Mouse (Mus musculus) myocyte (in vitro differentiated cells): ENCODE results near the gene Mul1. TPM values are rescaled to one million over a fixed set of nuclear protein-coding genes. Genes with fewer than 3 reads are reported as not detected.

Experiments
- H3K27me3 ChIP-seq: one replicate; pipeline ENCODE4 v1.6.1; 2011; ENCODE audit not compliant: control insufficient read depth, insufficient read depth, insufficient read length
- H3K36me3 ChIP-seq: one replicate; pipeline ENCODE4 v1.6.1; 2011; ENCODE audit not compliant: control insufficient read depth, insufficient read depth
- H3K4me2 ChIP-seq: one replicate; pipeline ENCODE4 v1.6.1; 2011; ENCODE audit warnings: low read depth, control low read depth
- H3K4me3 ChIP-seq: one replicate; pipeline ENCODE4 v1.5.1; 2011; ENCODE audit warnings: mild to moderate bottlenecking, control low read depth, moderate library complexity
- H3K79me2 ChIP-seq: one replicate; pipeline ENCODE4 v1.6.1; 2011; ENCODE audit not compliant: control insufficient read depth, insufficient read depth
- H3ac ChIP-seq: one replicate; pipeline ENCODE4 v1.6.1; 2011; ENCODE audit not compliant: control insufficient read depth, insufficient read length
- CEBPB ChIP-seq: IDR thresholded peaks from 2 replicates; pipeline ENCODE4 v1.6.1; 2011; ENCODE audit warnings: mild to moderate bottlenecking, moderate library complexity; ENCODE audit not compliant: poor library complexity, insufficient read depth, severe bottlenecking
- E2F4 ChIP-seq: IDR thresholded peaks from one replicate; pipeline ENCODE4 v1.6.1; 2011; ENCODE audit warnings: mild to moderate bottlenecking, control low read depth, moderate library complexity; ENCODE audit not compliant: insufficient read depth
- MAX ChIP-seq: IDR thresholded peaks from one replicate; pipeline ENCODE4 v1.6.1; 2011; ENCODE audit warnings: low read depth, mild to moderate bottlenecking, control low read depth
- MYOD1 ChIP-seq, 3 experiments: IDR thresholded peaks; one replicate each; pipeline ENCODE4 v1.6.1; 2011; ENCODE audit warnings: control low read depth in 2 of 3, low read depth in 2 of 3, mild to moderate bottlenecking in 2 of 3, moderate library complexity in 1 of 3; ENCODE audit not compliant: insufficient read length in 2 of 3, control insufficient read depth in 1 of 3
- MYOG ChIP-seq, 3 experiments: IDR thresholded peaks; one replicate each; pipeline ENCODE4 v1.6.1; 2011; ENCODE audit warnings: control low read depth in 2 of 3, low read depth in 2 of 3, mild to moderate bottlenecking in 2 of 3; ENCODE audit not compliant: insufficient read length in 2 of 3, control insufficient read depth in 1 of 3, insufficient read depth in 1 of 3
- POLR2A ChIP-seq: IDR thresholded peaks from one replicate; pipeline ENCODE4 v1.6.1; 2011; ENCODE audit warnings: low read depth, mild to moderate bottlenecking, control low read depth, moderate library complexity; ENCODE audit not compliant: insufficient read length
- POLR2AphosphoS2 ChIP-seq: IDR thresholded peaks from one replicate; pipeline ENCODE4 v1.6.1; 2011; ENCODE audit warnings: low read depth, control low read depth; ENCODE audit not compliant: insufficient read length
- REST ChIP-seq: IDR thresholded peaks from one replicate; pipeline ENCODE4 v1.6.1; 2011; ENCODE audit warnings: mild to moderate bottlenecking, control low read depth, moderate library complexity; ENCODE audit not compliant: insufficient read depth, insufficient read length
- SRF ChIP-seq: IDR thresholded peaks from one replicate; pipeline ENCODE4 v1.6.1; 2011; ENCODE audit warnings: low read depth; ENCODE audit not compliant: control insufficient read depth, insufficient read length
- TCF12 ChIP-seq: IDR thresholded peaks from one replicate; pipeline ENCODE4 v1.6.1; 2011; ENCODE audit warnings: mild to moderate bottlenecking, control low read depth; ENCODE audit not compliant: poor library complexity, insufficient read depth, severe bottlenecking
- TCF3 ChIP-seq: IDR thresholded peaks from one replicate; pipeline ENCODE4 v1.6.1; 2011; ENCODE audit warnings: low read depth, control low read depth; ENCODE audit not compliant: insufficient read length
- USF1 ChIP-seq: IDR thresholded peaks from one replicate; pipeline ENCODE4 v1.6.1; 2011; ENCODE audit warnings: low read depth, mild to moderate bottlenecking, control low read depth, moderate library complexity
- polyA plus RNA-seq: library from polyadenylated mRNA; unstranded; fragments of >200 nt; fragmentation: generic; extraction: Trizol; gene quantifications from one replicate; pipeline ENCODE4 v1.2.1, GENCODE M21; 2012; ENCODE audit warnings: missing spikeins

Mul1 gene
- polyA plus RNA-seq, 1 experiment: 36.2 TPM

GRCm38 (mm10) chr4:138396711-138397110, 37.8 kb upstream of the Mul1 start:
- no peak overlapping the region for H3ac ChIP-seq
- H3K4me2 ChIP-seq: no peak overlapping the region
- H3K36me3 ChIP-seq: no peaks in the 10 kb centered on the region
- H3K4me3 ChIP-seq: no peak overlapping the region
- TF ChIP-seq TCF3 (no peak), E2F4 (no peak), USF1 (no peak), SRF (no peak), POLR2A (no peak), POLR2AphosphoS2 (no peak), MYOD1 (IDR thresholded peaks at IDR 0.05; ENCODE audit: control insufficient read depth in 1 of 3, insufficient read length in 2 of 3, low read depth in 2 of 3) (no peak)
- peaks cover 57% of the 10 kb centered on the region for H3K27me3 ChIP-seq
- H3K79me2 ChIP-seq: no peaks in the 10 kb centered on the region

GRCm38 (mm10) chr4:138404806-138405205, 29.7 kb upstream of the Mul1 start:
- Histone ChIP-seq H3K79me2 (no peaks in the 10 kb centered on the region), H3K4me3 (no peak overlapping the region), H3K27me3 (peaks cover 3% of the 10 kb centered on the region), H3K36me3 (no peaks in the 10 kb centered on the region), H3K4me2 (peak overlapping the region; percentile 12), H3ac (no peak overlapping the region)
- TF ChIP-seq POLR2A (no peak), MYOD1 (IDR thresholded peaks at IDR 0.05; ENCODE audit: control insufficient read depth in 1 of 3, insufficient read length in 2 of 3, low read depth in 2 of 3) (no peak), SRF (no peak), USF1 (peak; percentile 27), MYOG (IDR thresholded peaks at IDR 0.05; ENCODE audit: control insufficient read depth in 1 of 3, insufficient read depth in 1 of 3, insufficient read length in 2 of 3, low read depth in 2 of 3) (no peak), REST (no peak), TCF12 (no peak), POLR2AphosphoS2 (no peak)

- Histone ChIP-seq H3K4me2 (no peak overlapping the region), H3K27me3 (peaks cover 13% of the 10 kb centered on the region), H3K36me3 (no peaks in the 10 kb centered on the region), H3K79me2 (no peaks in the 10 kb centered on the region), H3K4me3 (no peak overlapping the region), H3ac (no peak overlapping the region)
- no peak for TF ChIP-seq CEBPB
Observed at GRCm38 (mm10) chr4:138407479-138408194, 26.8 kb upstream of the Mul1 start.

DNA sequence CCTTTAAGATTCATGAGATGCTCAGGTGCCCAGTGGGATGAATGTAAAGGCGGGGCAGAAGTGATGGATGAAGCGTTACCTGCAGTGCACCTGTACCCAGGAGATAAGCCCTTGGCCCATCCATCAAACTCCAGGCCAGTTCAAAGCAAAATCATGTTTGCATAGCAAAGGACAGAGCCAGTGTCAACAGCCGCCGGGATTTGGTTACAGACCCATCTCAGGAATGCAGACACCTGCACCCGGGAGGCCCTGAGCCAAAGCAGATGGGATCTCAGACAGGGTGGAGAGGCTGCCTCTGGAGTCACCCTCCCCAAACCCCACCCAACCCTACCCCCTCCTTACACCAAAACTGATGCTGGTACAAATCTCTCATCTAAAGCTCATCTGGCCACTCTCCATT, 23.5 kb upstream of the Mul1 start:
- Histone ChIP-seq H3K79me2 (no peaks in the 10 kb centered on the region), H3K27me3 (peaks cover 29% of the 10 kb centered on the region), H3K4me3 (no peak overlapping the region)

GRCm38 (mm10) chr4:138411504-138412121, 22.9 kb upstream of the Mul1 start:
- Histone ChIP-seq H3ac (no peak overlapping the region), H3K4me3 (no peak overlapping the region), H3K36me3 (no peaks in the 10 kb centered on the region), H3K79me2 (no peaks in the 10 kb centered on the region), H3K27me3 (peaks cover 29% of the 10 kb centered on the region), H3K4me2 (no peak overlapping the region)
- TF ChIP-seq REST (no peak), SRF (no peak), CEBPB (no peak), POLR2A (no peak), E2F4 (no peak), MAX (no peak), MYOG (IDR thresholded peaks at IDR 0.05; ENCODE audit: control insufficient read depth in 1 of 3, insufficient read depth in 1 of 3, insufficient read length in 2 of 3, low read depth in 2 of 3) (no peak), TCF3 (no peak), TCF12 (no peak), MYOD1 (IDR thresholded peaks at IDR 0.05; ENCODE audit: control insufficient read depth in 1 of 3, insufficient read length in 2 of 3, low read depth in 2 of 3) (no peak), USF1 (no peak), POLR2AphosphoS2 (no peak)

More for the DNA sequence above, 23.5 kb upstream of the Mul1 start:
- H3ac ChIP-seq: no peak overlapping the region
- no peaks in the 10 kb centered on the region for H3K36me3 ChIP-seq
- TF ChIP-seq SRF (no peak), MYOD1 (IDR thresholded peaks at IDR 0.05; ENCODE audit: control insufficient read depth in 1 of 3, insufficient read length in 2 of 3, low read depth in 2 of 3) (no peak)
- no peak overlapping the region for H3K4me2 ChIP-seq
